Mouse (Mus musculus): ENCODE measurements around the gene Fam50a. TPM values are rescaled to one million over a fixed set of nuclear protein-coding genes. Genes with fewer than 3 reads are reported as not detected.

Fam50a gene
- polyA plus RNA-seq (2015; fragmentation: Nextera tagmentation; extraction: Ambion mirVana), result 63.2 and 63.9 TPM in 2 replicates

- Histone ChIP-seq H3K36me3 (peaks cover 29% of the 10 kb centered on the region), H3K4me1 (peaks cover 8% of the 10 kb centered on the region; the same call in 1 of the 2 replicates), H3K27me3 (no peaks in the 10 kb centered on the region), H3K9me3 (no peaks in the 10 kb centered on the region), H3K4me2 (peak within 1 kb of the TSS; percentile 69), H3K27ac (peak within 1 kb of the TSS; percentile 78), H3K4me3 (peak within 1 kb of the TSS; percentile 68), H3K9ac (peak within 1 kb of the TSS; percentile 80)
- peak; percentile 97 for ATAC-seq (ENCODE audit: borderline replicate concordance, extremely low read depth, low FRiP score, low TSS enrichment)
- 14% methylated on average over 51 of the region's 59 CpGs for WGBS
Observed at GRCm38 (mm10) chrX:74312540-74313464, at the start of gene Fam50a. TSS of gene Fam50a (plus strand) at chrX:74313033.

- ATAC-seq (ENCODE audit: borderline replicate concordance, extremely low read depth, low FRiP score, low TSS enrichment), result peak; percentile 35
- Histone ChIP-seq H3K27me3 (no peaks in the 10 kb centered on the region), H3K9me3 (no peaks in the 10 kb centered on the region), H3K9ac (peak overlapping the region; percentile 48), H3K4me2 (peak overlapping the region; percentile 55), H3K4me3 (peak overlapping the region; percentile 51), H3K4me1 (peaks cover 3% of the 10 kb centered on the region; the same call in 1 of the 2 replicates), H3K27ac (peak overlapping the region; percentile 96), H3K36me3 (0 out of 2 replicates have a peak, but pooled peaks cover 4% of the 10 kb centered on the region)
- WGBS, result 19% methylated on average over 3 of the region's 3 CpGs
Observed at GRCm38 (mm10) chrX:74269736-74270061, 43.1 kb upstream of the Fam50a start.

DNA sequence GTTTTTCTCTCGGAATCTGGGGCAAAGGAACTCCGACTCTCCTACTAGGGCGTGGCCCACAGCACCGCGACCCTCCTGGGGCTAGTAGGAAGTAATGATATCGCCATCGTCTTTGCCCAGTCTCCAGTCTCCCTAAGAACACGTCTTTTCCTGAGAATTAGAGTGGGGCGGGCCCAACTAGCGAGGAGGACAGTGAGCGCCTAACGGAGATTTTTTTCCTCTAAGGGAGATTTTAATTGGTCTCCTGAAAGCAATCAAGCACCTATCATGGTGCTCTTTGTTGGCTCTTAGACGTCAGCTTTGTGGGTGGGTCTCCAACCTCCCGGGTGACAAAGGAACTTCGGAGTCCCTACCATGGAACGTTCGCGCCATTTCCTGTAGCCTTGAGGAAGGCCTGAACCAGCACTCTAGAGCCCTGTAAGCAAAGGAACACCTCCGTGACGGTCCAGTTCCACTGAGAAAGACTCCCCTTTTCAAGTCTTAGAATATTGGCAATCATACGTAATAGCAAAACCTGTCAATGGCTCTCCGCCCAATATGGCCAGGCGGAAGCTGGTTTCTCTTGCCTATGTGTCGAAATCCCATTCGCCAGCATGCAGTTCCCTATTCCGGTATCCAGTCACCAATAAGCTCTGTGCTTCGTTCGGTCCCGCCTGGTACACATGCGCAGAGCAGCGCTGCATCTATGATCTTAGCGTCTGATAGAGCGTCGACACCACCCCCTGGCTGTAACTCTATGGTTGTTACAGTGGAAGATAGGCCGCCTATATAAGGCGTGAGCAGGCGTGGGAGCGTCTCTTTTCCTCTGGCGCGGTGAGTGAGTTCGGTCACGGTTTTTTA is 42.6 kb upstream of the Fam50a start, which contains the start of gene Rpl10:
TSS of gene Rpl10 (plus strand) at position 751 of the 840 bp plus-strand sequence.
- peaks cover 3% of the 10 kb centered on the region; the same call in 1 of the 2 replicates for H3K4me1 ChIP-seq
- no peaks in the 10 kb centered on the region for H3K27me3 ChIP-seq
- peak; percentile 94 for ATAC-seq (ENCODE audit: borderline replicate concordance, extremely low read depth, low FRiP score, low TSS enrichment)
- peak within 1 kb of the TSS; percentile 55 for H3K4me2 ChIP-seq
- H3K4me3 ChIP-seq, result peak within 1 kb of the TSS; percentile 51
- H3K36me3 ChIP-seq, result 0 out of 2 replicates have a peak, but pooled peaks cover 4% of the 10 kb centered on the region
- WGBS, result 13% methylated on average over 42 of the region's 42 CpGs
- H3K9ac ChIP-seq, result peak within 1 kb of the TSS; percentile 77
- H3K9me3 ChIP-seq, result no peaks in the 10 kb centered on the region
- H3K27ac ChIP-seq, result peak within 1 kb of the TSS; percentile 96

DNA sequence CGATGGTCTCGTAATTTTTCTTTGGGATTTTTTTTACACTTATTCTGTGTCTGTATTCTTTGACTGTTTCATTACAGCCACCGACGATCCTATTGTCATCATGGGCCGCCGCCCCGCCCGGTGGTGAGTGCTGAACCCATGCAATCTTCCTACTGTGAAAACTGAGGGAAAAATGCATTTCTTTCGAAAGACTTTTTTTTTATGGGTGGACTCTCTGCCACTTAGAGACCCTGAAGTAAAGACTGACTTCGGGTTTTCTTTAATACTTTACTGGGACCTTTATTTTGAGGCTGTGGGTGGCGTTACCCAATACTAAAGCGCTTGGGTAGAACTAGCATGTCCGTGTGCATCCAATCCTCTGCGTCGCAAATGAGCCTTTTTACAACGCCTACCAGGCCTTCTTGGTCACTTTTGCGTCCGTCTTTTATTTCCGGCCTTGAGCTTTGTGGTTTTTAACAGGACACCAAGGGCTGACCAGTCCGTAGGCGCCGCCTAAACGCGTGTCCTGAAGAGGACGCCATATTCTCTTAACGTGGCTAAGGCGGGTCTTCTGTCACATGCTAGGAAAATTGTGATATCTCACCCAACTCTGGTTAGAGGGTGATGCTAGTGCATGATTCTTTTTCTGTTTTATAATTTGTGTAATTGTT is 41.8 kb upstream of the Fam50a start:
- WGBS, result 13% methylated on average over 27 of the region's 27 CpGs
- H3K4me3 ChIP-seq, result peak overlapping the region; percentile 51
- H3K27me3 ChIP-seq, result no peaks in the 10 kb centered on the region
- H3K4me1 ChIP-seq, result peaks cover 3% of the 10 kb centered on the region; the same call in 1 of the 2 replicates
- H3K9me3 ChIP-seq, result no peaks in the 10 kb centered on the region
- 0 out of 2 replicates have a peak, but pooled peaks cover 4% of the 10 kb centered on the region for H3K36me3 ChIP-seq
- peak overlapping the region; percentile 70 for H3K27ac ChIP-seq
- H3K4me2 ChIP-seq, result peak overlapping the region; percentile 50
- peak overlapping the region; percentile 77 for H3K9ac ChIP-seq
- no peak for ATAC-seq (ENCODE audit: borderline replicate concordance, extremely low read depth, low FRiP score, low TSS enrichment)

DNA sequence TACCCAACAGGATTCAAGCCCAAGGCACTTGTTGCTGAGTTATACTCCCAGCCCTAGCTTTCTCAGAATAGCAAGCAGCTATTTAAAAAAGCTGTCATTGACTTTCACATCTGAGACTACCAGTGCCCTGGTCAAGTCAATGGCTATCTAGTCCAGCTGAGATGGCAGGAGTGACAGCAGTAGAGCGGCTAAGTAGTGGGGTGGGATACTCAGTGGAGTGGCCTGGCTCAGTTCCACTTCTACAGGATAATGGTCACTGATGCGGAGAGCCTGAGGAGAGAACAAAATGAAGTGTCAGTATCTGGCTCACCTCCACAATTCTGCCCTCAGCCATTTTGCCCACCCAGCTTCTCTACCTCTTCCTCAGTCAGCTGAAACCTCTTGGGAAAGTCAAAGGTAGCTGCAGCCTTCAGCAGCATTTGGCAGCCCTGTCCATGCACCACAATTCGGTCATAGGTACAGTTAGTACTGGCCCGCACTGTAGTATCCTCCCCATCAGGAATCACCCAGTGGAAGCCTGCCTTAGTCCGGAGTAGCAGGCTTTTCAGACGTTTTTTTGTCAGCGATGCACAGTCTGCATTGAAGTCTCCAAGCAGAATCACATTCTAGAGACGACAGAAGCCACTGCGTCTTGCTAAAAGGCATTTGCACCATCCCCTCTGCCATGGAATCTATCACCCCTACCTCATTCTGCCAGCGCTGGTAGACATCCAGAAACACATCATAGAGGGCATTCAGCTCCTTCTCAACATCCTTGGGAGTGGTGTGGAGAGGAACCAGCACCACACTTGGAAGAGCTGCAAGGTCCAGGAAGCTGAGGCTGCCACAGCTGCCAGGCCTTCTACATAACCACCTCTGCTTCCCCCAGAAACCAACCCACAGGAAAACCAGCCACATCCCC is 39.2 kb upstream of the Fam50a start:
- no peaks in the 10 kb centered on the region for H3K9me3 ChIP-seq
- peaks cover 3% of the 10 kb centered on the region; the same call in 1 of the 2 replicates for H3K4me1 ChIP-seq
- H3K27ac ChIP-seq, result 0 out of 2 replicates have a peak overlapping the region, but pooled peaks have one; percentile 10
- H3K9ac ChIP-seq, result no peak overlapping the region
- H3K4me2 ChIP-seq, result no peak overlapping the region
- 26% methylated on average over 10 of the region's 10 CpGs for WGBS
- no peak overlapping the region for H3K4me3 ChIP-seq
- no peaks in the 10 kb centered on the region for H3K27me3 ChIP-seq
- ATAC-seq (ENCODE audit: borderline replicate concordance, extremely low read depth, low FRiP score, low TSS enrichment), result no peak
- H3K36me3 ChIP-seq, result 0 out of 2 replicates have a peak, but pooled peaks cover 4% of the 10 kb centered on the region

GRCm38 (mm10) chrX:74277916-74278315 is 34.9 kb upstream of the Fam50a start:
- H3K36me3 ChIP-seq, result no peaks in the 10 kb centered on the region
- 75% methylated on average over 8 of the region's 8 CpGs for WGBS
- H3K9me3 ChIP-seq, result no peaks in the 10 kb centered on the region
- no peak overlapping the region for H3K9ac ChIP-seq
- H3K4me1 ChIP-seq, result no peaks in the 10 kb centered on the region
- no peak overlapping the region for H3K27ac ChIP-seq
- no peak for ATAC-seq (ENCODE audit: borderline replicate concordance, extremely low read depth, low FRiP score, low TSS enrichment)
- H3K4me3 ChIP-seq, result no peak overlapping the region
- no peak overlapping the region for H3K4me2 ChIP-seq
- no peaks in the 10 kb centered on the region for H3K27me3 ChIP-seq

DNA sequence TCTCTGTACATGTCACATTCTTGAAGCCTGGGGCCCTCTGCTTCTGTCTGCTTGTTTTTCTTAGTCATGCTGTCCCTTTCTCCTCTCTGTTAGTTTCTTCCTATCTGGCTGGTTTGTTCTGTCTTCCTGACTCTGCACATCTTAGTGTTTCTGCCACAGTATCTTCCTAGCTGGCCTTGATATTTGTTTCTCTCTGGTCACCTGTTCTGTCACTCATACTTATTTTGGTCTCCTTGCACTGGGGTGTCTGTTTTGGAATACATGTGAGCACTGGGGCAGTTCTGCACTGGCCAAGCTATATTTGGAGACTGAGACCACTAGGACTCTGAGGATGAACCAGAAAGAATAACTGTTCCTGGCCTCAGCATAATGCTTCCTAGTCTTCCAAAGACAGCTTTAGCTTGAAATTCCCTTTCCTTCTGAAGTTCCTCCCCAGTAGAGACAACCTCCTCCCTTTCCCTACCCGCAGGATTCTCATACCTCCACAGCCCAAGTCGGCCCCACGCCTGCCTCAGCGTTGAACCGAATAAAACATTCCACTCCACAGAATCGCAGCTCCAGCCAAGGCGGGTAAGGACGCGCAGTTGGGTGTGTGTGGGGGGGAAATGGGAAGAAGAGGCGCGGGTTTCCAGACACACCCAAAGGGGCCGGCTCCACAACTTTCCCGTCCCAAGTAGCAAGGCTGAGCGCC is 31.6 kb upstream of the Fam50a start:
- Histone ChIP-seq H3K36me3 (no peaks in the 10 kb centered on the region), H3K4me3 (peak overlapping the region; percentile 57), H3K27me3 (no peaks in the 10 kb centered on the region), H3K27ac (peak overlapping the region; percentile 92), H3K4me2 (peak overlapping the region; percentile 74), H3K9ac (peak overlapping the region; percentile 49), H3K4me1 (0 out of 2 replicates have a peak, but pooled peaks cover 7% of the 10 kb centered on the region), H3K9me3 (no peaks in the 10 kb centered on the region)
- WGBS, result 9% methylated on average over 14 of the region's 14 CpGs
- ATAC-seq (ENCODE audit: borderline replicate concordance, extremely low read depth, low FRiP score, low TSS enrichment), result no peak

DNA sequence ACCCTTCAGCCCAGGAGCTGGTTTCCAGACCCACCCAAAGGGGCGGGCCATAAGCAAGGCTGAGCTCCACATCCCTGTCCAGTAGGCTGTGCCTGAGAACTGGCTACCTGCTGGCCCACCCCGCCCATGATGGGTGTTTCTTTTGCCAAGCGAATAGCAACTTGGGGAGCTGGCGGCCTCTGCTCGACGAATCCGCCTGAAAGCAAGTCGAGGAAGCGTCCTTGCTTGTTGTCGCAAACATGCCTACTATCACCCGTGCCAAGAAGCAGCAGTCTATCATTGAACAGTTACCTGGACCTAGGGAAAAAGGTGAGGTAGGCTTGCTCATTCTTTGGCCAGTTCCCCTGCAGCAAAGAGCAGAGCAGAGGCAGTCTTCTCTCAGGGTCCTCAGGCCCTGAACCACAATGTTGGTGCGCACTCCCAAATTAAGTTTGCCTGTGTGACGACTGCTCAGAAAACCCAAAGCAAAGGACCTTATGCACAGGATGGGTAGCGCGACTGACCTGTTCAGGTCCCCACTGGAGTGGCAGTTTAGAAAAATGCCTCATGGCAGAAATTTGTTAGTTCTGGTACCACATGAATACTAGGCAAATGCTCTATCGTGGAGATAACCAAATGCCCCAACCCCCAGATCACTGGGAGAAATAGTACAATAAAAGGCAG is 31.0 kb upstream of the Fam50a start, which contains the start of the genes Taz and Dnase1l1:
TSS of gene Taz (plus strand) at position 181 of the 663 bp plus-strand sequence.
TSS of gene Dnase1l1 (minus strand) at position 606 of the 663 bp plus-strand sequence.
- Histone ChIP-seq H3K4me3 (peak within 1 kb of the TSS; percentile 57), H3K4me2 (peak within 1 kb of the TSS; percentile 74), H3K9me3 (no peaks in the 10 kb centered on the region), H3K4me1 (0 out of 2 replicates have a peak, but pooled peaks cover 7% of the 10 kb centered on the region), H3K9ac (peak within 1 kb of the TSS; percentile 64), H3K36me3 (no peaks in the 10 kb centered on the region), H3K27me3 (no peaks in the 10 kb centered on the region), H3K27ac (peak within 1 kb of the TSS; percentile 92)
- WGBS, result 13% methylated on average over 16 of the region's 16 CpGs
- peak; percentile 95 for ATAC-seq (ENCODE audit: borderline replicate concordance, extremely low read depth, low FRiP score, low TSS enrichment)

- ATAC-seq (ENCODE audit: borderline replicate concordance, extremely low read depth, low FRiP score, low TSS enrichment), result peak; percentile 68
- Histone ChIP-seq H3K36me3 (no peaks in the 10 kb centered on the region), H3K4me3 (peak overlapping the region; percentile 57), H3K4me1 (0 out of 2 replicates have a peak, but pooled peaks cover 7% of the 10 kb centered on the region), H3K27me3 (no peaks in the 10 kb centered on the region), H3K9ac (peak overlapping the region; percentile 64), H3K4me2 (peak overlapping the region; percentile 74), H3K27ac (peak overlapping the region; percentile 92), H3K9me3 (no peaks in the 10 kb centered on the region)
- 18% methylated on average over 39 of the region's 39 CpGs for WGBS
Observed at GRCm38 (mm10) chrX:74282395-74283091, 30.3 kb upstream of the Fam50a start.

Measured in lung, embryonic 15.5 days (tissue).